Mouse (Mus musculus) spleen, postnatal 36 days (tissue): ENCODE data around the gene Atp6v1b1.

Experiments
- DNase-seq, 2 experiments: peaks; one replicate each; pipeline ENCODE4 v3.0.0; 2022; ENCODE audit warnings: low spot score in 2 of 2, mixed read lengths in 1 of 2

The Atp6v1b1 gene

GRCm38 (mm10) chr6:83742761-83743160 is at the start of gene Atp6v1b1:
Gene Atp6v1b1, plus strand, starts transcription at chr6:83742990.
- no peak for DNase-seq

DNA sequence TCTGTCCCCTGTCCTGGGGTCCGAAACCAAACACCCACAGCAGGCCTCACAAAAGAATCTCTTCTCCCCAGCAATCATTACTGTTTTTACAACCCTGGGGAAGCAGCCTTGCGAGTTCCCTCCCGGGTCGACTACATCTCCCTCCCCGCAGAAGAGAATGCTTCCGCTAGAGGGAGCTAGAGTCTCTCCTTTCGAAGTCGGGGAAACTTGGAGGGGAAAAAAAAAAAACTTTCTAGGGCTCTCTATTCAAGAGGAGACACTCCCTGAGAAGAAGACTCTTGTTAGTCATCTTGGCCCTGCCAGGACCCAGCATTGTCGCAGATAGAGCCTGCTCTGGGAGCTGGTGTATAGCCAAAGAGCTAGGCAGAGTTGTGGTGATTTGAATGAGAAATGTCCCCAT is 49.0 kb upstream of the Atp6v1b1 start:
- peak; percentile 22 to 24 for DNase-seq

GRCm38 (mm10) chr6:83695731-83696130 is 47.1 kb upstream of the Atp6v1b1 start:
- no peak for DNase-seq

DNA sequence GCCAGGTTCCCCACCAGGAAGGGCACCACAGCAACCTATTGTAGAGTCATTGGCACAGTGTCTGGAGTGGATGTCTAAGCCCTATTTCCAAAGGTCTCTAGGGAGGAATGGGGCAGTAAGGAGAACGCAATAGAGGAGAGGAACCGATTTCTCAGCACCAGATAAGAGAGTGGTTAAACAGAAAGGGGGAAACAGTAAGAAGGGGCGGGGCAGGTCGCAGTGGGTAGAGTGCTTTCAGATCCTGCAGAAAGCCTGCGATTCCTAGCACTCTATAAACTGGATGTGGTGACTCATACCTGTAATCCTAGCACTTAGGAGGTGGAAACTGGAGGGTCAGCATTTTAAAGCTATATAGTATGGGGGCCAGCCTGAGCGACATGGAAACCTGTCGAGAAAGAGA is 46.1 kb upstream of the Atp6v1b1 start:
- DNase-seq: no peak

DNA sequence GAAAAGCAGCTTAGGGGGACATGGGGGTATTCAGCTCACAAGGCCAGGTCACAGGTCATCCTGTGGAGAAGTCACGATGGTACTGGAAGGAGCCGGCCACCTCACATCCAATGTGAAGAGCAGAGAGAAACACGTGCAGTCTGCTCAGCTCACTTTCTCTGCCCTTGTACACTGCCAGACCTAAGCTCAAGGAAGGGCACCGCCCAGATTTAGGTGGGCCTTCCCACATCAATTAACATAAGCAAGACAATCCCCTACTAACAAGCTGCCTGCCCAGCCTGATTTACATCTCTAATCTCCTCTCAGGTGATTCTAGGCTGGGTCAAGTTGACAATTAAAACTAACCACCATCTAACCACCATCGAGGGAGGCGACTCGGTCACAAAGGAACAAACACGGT is 44.9 kb upstream of the Atp6v1b1 start:
- no peak for DNase-seq

DNA sequence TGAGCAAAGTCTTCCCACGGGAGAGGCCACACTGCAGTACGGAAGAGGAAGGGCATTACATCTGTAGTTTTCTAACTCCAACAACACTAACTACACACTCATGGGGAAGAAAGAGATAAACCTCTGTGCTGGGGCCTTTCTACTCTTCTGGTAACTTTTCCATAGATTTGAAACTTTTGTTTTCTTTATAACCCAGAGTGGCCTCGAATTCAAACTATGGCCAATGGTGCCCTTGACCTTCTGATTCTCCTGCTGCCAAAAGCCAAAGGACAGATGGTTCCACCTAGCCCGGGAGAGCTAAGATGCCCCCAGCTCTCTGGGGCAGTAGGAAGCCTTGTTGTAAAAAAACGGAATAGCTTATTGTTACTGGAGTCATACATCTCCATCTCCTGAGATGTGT is 42.8 kb upstream of the Atp6v1b1 start:
- no peak for DNase-seq

DNA sequence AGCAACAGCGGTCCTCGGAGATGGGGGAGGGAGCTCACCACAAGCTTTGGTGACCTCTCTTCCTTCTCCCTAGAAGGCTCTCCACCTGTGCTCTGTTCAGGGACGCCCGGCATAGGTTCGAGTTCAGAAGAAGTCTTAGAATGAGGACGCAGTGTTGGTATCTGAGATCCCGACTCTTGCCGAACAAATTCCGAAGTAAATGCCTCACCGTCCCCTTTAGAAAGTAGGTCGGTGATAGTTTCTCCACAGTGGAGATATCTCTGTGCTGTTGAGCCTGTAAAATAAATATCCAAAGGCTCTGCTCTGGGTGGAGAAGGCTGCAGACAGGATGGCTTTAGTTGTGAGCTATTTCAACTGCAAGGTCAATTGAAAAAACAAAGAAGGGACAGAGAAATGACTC is 41.8 kb upstream of the Atp6v1b1 start:
- DNase-seq: no peak

GRCm38 (mm10) chr6:83702146-83702999 is 40.4 kb upstream of the Atp6v1b1 start:
- DNase-seq: no peak

DNA sequence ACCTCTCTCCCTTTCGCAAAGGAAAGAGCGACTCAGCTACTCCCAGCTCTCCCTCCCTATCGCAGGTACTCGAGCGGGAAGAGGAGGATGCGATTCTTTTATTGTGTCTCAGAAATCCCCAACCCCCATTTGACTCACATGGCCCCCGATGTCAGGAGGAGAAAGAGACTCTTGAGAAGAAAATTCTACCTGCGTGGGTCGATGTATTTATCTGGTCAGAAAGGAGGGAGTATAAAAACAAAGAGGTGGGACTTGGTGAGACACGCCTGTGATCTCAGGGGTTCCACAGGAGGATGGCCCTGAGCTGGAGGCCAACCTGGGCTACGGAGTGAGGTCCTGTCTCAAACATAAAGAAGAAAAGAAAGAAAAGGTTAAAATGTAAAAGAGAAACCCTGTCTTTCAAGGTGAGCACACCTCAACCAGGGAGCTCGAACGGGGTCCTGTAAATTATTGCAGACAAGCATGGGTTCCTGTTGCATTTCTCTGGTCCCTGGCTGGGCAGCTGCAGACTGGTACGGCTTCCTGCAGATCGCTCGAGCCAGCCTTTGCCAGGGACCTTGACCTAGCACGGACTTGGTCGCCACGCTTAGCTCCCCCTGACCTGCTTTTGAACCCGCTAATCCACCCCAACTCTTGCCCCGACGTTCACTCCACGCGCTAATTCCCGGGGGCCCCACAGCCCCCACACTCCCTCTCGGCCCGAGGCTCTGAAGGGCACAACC is 39.6 kb upstream of the Atp6v1b1 start:
- no peak for DNase-seq

- no peak for DNase-seq
Observed at GRCm38 (mm10) chr6:83703722-83704078, 39.1 kb upstream of the Atp6v1b1 start.

DNA sequence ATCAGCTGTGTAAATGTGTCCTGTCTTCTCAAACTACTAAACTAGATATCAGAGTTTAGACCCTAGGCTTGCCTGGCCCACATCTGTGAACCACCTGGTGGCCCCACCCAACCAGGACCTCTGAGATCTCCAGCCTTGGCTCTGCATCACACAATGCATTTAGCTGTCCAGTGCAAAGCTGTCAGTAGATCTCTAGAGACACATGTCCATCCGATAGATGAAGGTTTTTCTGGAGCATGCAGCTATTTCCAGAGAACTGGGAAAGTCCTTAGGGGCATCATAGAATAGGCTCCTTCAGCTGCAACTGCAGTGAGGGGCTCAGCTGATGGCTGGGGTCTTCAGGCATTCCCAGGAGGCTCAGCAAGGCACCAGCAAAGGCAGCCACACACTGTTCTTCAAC is 38.5 kb upstream of the Atp6v1b1 start:
- no peak for DNase-seq

GRCm38 (mm10) chr6:83704701-83705100 is 38.1 kb upstream of the Atp6v1b1 start:
- DNase-seq: no peak

- no peak for DNase-seq
Observed at GRCm38 (mm10) chr6:83707738-83708510, 34.9 kb upstream of the Atp6v1b1 start.

DNA sequence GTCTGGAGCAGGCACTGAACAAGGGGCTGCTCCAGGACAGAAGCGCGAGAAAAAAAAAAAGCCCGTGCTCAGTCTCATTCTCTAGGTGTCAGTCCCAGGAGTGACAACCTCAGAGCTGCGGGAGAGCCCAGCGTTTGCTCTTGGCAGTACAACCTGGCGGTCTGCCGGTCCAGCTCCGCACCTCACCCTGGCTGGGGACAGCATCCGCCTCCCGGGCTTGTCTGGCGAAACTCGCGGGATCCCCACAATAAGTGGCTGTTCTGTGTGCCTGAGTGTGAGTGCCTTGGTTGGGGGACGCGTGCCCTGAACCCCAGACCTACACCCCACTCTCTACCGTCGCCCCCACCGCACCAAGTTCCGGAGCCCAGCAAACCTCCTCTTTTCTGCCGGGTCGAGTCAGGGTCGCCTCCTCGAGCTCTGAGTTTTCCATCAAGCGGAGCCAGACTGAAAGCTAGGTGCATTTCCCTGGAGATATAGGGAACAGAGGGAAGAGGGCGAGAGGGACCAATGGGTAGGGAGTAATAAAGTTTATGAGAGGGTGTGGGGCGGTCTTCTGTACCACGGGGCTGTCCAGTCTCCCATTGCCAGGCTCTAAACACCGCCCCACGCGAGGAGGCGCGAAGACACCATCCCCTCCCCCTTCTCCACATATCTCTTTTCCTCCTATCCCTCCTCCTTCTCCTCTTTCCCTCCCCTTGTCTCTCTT is 32.3 kb upstream of the Atp6v1b1 start:
- DNase-seq: no peak

- peak; percentile 16 to 17 for DNase-seq
Observed at GRCm38 (mm10) chr6:83711067-83711675, 31.6 kb upstream of the Atp6v1b1 start, which contains the start of gene Vax2. Gene Vax2, plus strand, starts transcription at chr6:83711264.

- no peak for DNase-seq
Observed at GRCm38 (mm10) chr6:83711725-83712475, 30.9 kb upstream of the Atp6v1b1 start.

- DNase-seq: no peak
Observed at GRCm38 (mm10) chr6:83713271-83714136, 29.3 kb upstream of the Atp6v1b1 start.

DNA sequence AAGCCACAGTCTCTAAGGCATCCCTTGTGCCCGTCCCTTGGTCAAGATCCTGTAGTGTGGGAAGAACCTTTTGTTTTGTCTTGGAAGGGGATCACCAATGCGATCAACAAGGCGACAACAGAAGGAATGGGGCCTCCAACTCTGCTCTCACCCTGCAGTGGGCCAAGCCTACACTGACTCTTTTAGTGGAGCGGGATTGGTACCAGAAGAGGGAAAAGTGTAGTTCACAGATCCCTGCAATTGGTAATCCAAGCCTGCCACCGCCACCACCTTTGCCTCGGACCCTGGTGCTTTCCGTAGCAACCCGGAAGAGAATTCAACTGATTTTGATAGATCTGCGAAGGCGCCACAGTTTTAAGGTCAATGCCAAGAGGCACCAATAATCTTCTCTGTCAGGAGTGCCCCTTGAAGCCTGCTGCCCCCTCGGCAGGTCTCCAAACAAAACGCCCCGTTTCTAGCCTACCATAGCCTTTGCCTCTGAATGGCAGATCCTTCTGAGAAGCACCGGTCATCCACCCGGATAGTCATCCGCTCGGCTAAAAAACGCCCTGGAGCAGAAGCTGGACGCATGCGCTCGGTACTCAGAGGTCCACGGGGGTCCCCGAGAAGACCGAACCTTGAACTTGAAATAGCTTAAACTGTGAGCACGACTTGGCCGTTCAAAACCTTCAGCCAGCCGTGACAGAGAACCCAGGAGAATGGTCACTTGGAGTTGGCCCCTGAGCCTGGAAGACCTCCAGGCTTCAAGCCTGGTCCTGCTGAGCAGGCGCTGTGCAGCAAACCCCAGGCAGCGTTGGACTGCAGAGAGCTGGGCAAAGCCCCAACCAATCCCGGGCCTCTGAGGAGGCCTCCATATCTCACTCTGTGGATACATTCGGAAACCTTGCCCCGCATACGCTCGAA is 28.3 kb upstream of the Atp6v1b1 start:
- DNase-seq: no peak
